Mouse (Mus musculus): ENCODE measurements around the gene Zfand3.

- TF ChIP-seq POLR2A (IDR thresholded peaks at IDR 0.05; ENCODE audit: insufficient read depth, low read depth, low read length) = no peak
- no peak for TF ChIP-seq CTCF (IDR thresholded peaks at IDR 0.05; ENCODE audit: insufficient read depth, low read depth, low read length)
These were observed 97.3 kb downstream of the Zfand3 start for GRCm38 (mm10) chr17:30101801-30102200.

Data from olfactory bulb, adult 2 months (tissue).